Mouse (Mus musculus) midbrain, embryonic 16.5 days (tissue): Measurements from ENCODE around the gene E2f2. TPM values are rescaled to one million over a fixed set of nuclear protein-coding genes. Genes with fewer than 3 reads are reported as not detected.

ENCODE experiments used
- ATAC-seq: fragments of 200-750 bp; cut with Nextera tagmentation; 2 replicates; pipeline ENCODE4 v1.8.0; 2017; ENCODE audit warnings: moderate TSS enrichment
- H3K27ac ChIP-seq: fragments of 300-500 bp; sonication (generic); 2 replicates; pipeline ENCODE4 v1.5.1; 2014; ENCODE audit warnings: mild to moderate bottlenecking, low read length, mixed read lengths
- H3K27me3 ChIP-seq: fragments of 300-500 bp; sonication (generic); 2 replicates; pipeline ENCODE4 v1.6.1; 2014; ENCODE audit warnings: low read depth, low read length, mixed read lengths; ENCODE audit not compliant: control insufficient read depth, insufficient read depth
- H3K36me3 ChIP-seq: fragments of 300-500 bp; sonication (generic); 2 replicates; pipeline ENCODE4 v1.6.1; 2014; ENCODE audit warnings: mild to moderate bottlenecking, low read length, moderate library complexity, mixed read lengths; ENCODE audit not compliant: control insufficient read depth, insufficient read depth
- H3K4me1 ChIP-seq: fragments of 300-500 bp; sonication (generic); 2 replicates; pipeline ENCODE4 v1.6.1; 2014; ENCODE audit warnings: mild to moderate bottlenecking, low read length, mixed read lengths; ENCODE audit not compliant: control insufficient read depth, insufficient read depth
- H3K4me2 ChIP-seq: fragments of 300-500 bp; sonication (generic); 2 replicates; pipeline ENCODE4 v1.6.1; 2014; ENCODE audit warnings: mild to moderate bottlenecking, low read length, mixed read lengths
- H3K4me3 ChIP-seq: fragments of 300-500 bp; sonication (generic); 2 replicates; pipeline ENCODE4 v1.5.1; 2014; ENCODE audit warnings: low read depth, mild to moderate bottlenecking, low read length, moderate library complexity, mixed read lengths
- H3K9ac ChIP-seq: fragments of 300-500 bp; sonication (generic); 2 replicates; pipeline ENCODE4 v1.6.1; 2014; ENCODE audit warnings: low read depth, low read length, mixed read lengths
- H3K9me3 ChIP-seq: fragments of 300-500 bp; sonication (generic); replicated peaks from 2 replicates; pipeline ENCODE4 v1.6.1; 2014; ENCODE audit warnings: mild to moderate bottlenecking, low read length, mixed read lengths; ENCODE audit not compliant: control insufficient read depth, poor library complexity, severe bottlenecking
- WGBS: fragments of 180-500 bp; shearing (Covaris S2); extraction: QIAGEN DNeasy Blood & Tissue Kit; methylation state at CpG from one replicate; pipeline ENCODE4 v1.1.7; 2014; 5-methylcytosine and 5-hydroxymethylcytosine counted together
- polyA plus RNA-seq: library from polyadenylated mRNA; unstranded; fragments of >200 nt; fragmentation: Nextera tagmentation; extraction: Ambion mirVana; gene quantifications from 2 replicates; pipeline ENCODE4 v1.2.1, GENCODE M21; 2015

E2f2 gene
- polyA plus RNA-seq, 1 experiment from 2014 or later: 1.6 TPM

- no peaks in the 10 kb centered on the region for H3K36me3 ChIP-seq
- peaks cover 13% of the 10 kb centered on the region for H3K4me1 ChIP-seq
- H3K9me3 ChIP-seq: no peaks in the 10 kb centered on the region
- H3K9ac ChIP-seq: peak overlapping the region; percentile 64
- peak; percentile 30 for ATAC-seq
- 1% methylated on average over 15 of the region's 15 CpGs for WGBS
- peak overlapping the region; percentile 65 for H3K4me2 ChIP-seq
- peak overlapping the region; percentile 80 for H3K27ac ChIP-seq
- peak overlapping the region; percentile 40 for H3K4me3 ChIP-seq
- no peaks in the 10 kb centered on the region for H3K27me3 ChIP-seq
Observed at GRCm38 (mm10) chr4:136134418-136134977, 37.7 kb upstream of the E2f2 start.

- Histone ChIP-seq H3K27ac (peak overlapping the region; percentile 80), H3K9me3 (no peaks in the 10 kb centered on the region), H3K9ac (peak overlapping the region; percentile 64), H3K4me1 (peaks cover 13% of the 10 kb centered on the region), H3K27me3 (no peaks in the 10 kb centered on the region), H3K4me3 (peak overlapping the region; percentile 40), H3K36me3 (no peaks in the 10 kb centered on the region), H3K4me2 (peak overlapping the region; percentile 65)
- ATAC-seq: peak; percentile 84
- 1% methylated on average over 49 of the region's 50 CpGs for WGBS
Observed at GRCm38 (mm10) chr4:136134978-136135873, 37.0 kb upstream of the E2f2 start.

- Histone ChIP-seq H3K4me1 (peaks cover 20% of the 10 kb centered on the region), H3K4me2 (peak overlapping the region; percentile 65), H3K9ac (0 out of 2 replicates have a peak overlapping the region, but pooled peaks have one; percentile 64), H3K27ac (peak overlapping the region; percentile 80), H3K4me3 (no peak overlapping the region), H3K27me3 (no peaks in the 10 kb centered on the region), H3K36me3 (no peaks in the 10 kb centered on the region), H3K9me3 (no peaks in the 10 kb centered on the region)
- ATAC-seq: no peak
- WGBS: 29% methylated on average over 9 of the region's 9 CpGs
Observed at GRCm38 (mm10) chr4:136135874-136136728, 36.1 kb upstream of the E2f2 start.

DNA sequence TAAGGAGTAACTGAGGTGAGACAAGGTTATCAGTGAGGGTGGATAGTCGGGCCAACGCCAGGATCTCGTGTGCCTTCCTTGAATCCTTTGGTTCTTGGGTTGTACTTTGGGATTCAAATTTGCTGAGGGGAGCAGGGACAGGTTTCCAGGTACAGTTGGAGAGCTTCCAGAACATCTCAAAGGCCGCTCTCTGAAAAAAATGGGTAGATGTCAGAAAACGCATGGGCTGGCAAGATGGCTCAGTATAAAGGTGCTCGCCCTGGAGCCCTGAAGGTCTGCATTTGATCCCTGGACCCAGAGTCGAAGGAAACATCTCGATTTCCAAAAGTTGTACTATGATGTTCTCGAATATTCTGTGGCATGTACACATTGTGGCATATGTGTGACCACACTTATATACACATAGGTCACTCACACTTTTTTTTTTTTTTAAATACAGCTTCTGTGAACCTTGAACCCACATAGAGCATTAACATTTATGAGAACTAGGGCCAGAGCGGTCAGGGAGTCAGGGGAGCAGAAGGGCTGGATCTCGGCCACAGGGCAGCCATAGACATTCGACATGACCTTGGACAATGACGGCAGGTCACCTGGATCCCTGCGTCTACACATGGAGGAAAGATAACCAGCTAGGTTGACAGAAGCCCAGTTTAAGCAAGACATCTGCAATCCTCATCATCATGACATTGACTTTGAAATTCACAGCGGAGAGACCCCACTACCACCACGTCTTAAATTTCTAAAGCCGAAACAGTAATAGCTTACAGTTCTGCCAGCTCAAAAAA, 32.7 kb upstream of the E2f2 start:
- WGBS: 51% methylated on average over 17 of the region's 17 CpGs
- Histone ChIP-seq H3K4me3 (no peak overlapping the region), H3K27ac (peak overlapping the region; percentile 25), H3K27me3 (no peaks in the 10 kb centered on the region), H3K4me1 (peaks cover 28% of the 10 kb centered on the region), H3K9ac (no peak overlapping the region), H3K36me3 (no peaks in the 10 kb centered on the region), H3K4me2 (peak overlapping the region; percentile 77; the same call in 1 of the 2 replicates), H3K9me3 (no peaks in the 10 kb centered on the region)
- ATAC-seq: no peak

DNA sequence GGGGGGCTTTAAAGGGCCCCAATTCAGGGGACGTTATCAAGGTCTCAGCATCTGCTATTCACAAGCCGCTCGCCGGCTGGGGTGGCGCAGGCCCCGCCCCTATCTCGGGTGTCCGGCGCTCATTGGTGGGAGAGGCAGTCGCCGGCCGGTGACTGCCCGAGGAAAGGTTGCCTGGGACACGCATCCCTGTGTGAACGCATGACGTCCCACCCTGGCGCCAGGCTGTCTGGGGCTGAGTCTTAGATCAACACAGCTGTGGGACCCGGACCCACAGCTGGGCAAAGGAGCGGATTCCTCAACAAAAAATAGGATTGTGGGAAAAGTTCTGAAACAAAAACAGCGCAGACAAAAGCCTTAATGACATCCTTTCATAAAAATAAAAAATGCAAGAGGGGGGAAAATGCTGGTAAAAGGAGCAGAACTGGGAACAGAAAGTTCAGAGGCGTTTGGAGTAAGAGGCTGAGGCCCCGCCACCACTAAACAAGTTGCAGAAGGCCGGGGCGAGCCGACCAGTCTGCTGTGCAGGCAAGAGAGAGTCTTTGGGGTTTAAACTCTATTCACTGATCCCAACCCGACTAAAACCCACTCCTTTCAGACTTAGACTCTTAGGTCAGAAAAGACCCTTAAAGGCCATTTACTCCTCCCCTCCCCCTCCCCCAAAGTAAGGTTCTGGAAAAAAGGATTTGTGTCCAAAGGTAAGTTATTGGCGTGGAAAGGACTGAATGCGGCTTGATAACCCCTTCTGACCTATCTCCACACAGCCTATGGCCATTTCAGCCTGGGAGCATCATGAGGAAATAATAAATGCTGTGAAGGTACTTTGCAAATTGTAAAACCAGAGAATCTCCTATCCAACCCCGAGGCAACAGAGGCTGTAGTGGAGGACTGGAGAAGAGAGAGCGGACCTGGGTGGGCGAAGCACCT, 31.6 kb upstream of the E2f2 start:
- H3K4me3 ChIP-seq: peak overlapping the region; percentile 39
- H3K4me2 ChIP-seq: peak overlapping the region; percentile 77
- peak overlapping the region; percentile 47; the same call in 1 of the 2 replicates for H3K9ac ChIP-seq
- peak overlapping the region; percentile 79 for H3K27ac ChIP-seq
- ATAC-seq: peak; percentile 73
- WGBS: 4% methylated on average over 31 of the region's 31 CpGs
- H3K27me3 ChIP-seq: no peaks in the 10 kb centered on the region
- peaks cover 29% of the 10 kb centered on the region for H3K4me1 ChIP-seq
- H3K9me3 ChIP-seq: no peaks in the 10 kb centered on the region
- H3K36me3 ChIP-seq: no peaks in the 10 kb centered on the region

- no peak for ATAC-seq
- Histone ChIP-seq H3K4me1 (peaks cover 27% of the 10 kb centered on the region), H3K9ac (no peak overlapping the region), H3K9me3 (no peaks in the 10 kb centered on the region), H3K27me3 (peaks cover 8% of the 10 kb centered on the region; the same call in 1 of the 2 replicates), H3K27ac (peak overlapping the region; percentile 65), H3K4me2 (peak overlapping the region; percentile 68; the same call in 1 of the 2 replicates), H3K4me3 (no peak overlapping the region), H3K36me3 (no peaks in the 10 kb centered on the region)
- WGBS: 5% methylated on average over 17 of the region's 17 CpGs
Observed at GRCm38 (mm10) chr4:136142267-136143192, 29.7 kb upstream of the E2f2 start.
